Mouse (Mus musculus) lung, postnatal 0 days (tissue): ENCODE data around the gene Pdxp. TPM values are rescaled to one million over a fixed set of nuclear protein-coding genes. Genes with fewer than 3 reads are reported as not detected.
A peak's percentile ranks its signal among the peaks of the same experiment; 100 is the strongest.

Experiments
- ATAC-seq: fragments of 200-750 bp; cut with Nextera tagmentation; 2 replicates; pipeline ENCODE4 v1.8.0; 2017; ENCODE audit warnings: moderate library complexity
- DNase-seq: peaks from one replicate; pipeline ENCODE4 v3.0.0-alpha.2; 2016; ENCODE audit warnings: low spot score
- H3K27ac ChIP-seq: fragments of 300-500 bp; sonication (generic); 2 replicates; pipeline ENCODE4 v1.5.1; 2014; ENCODE audit warnings: antibody characterized with exemption, mild to moderate bottlenecking, low read length, mixed read lengths
- H3K27me3 ChIP-seq: fragments of 300-500 bp; sonication (generic); replicated peaks from 2 replicates; pipeline ENCODE4 v1.6.1; 2014; ENCODE audit warnings: low read length, mixed read lengths; ENCODE audit not compliant: insufficient read depth
- H3K36me3 ChIP-seq: fragments of 300-500 bp; sonication (generic); 2 replicates; pipeline ENCODE4 v1.6.1; 2014; ENCODE audit warnings: low read length, mixed read lengths; ENCODE audit not compliant: insufficient read depth
- H3K4me1 ChIP-seq: fragments of 300-500 bp; sonication (generic); 2 replicates; pipeline ENCODE4 v1.6.1; 2014; ENCODE audit warnings: antibody characterized with exemption, low read depth, low read length, mixed read lengths; ENCODE audit not compliant: insufficient read depth
- H3K4me2 ChIP-seq: fragments of 300-500 bp; sonication (generic); replicated peaks from 2 replicates; pipeline ENCODE4 v1.6.1; 2014; ENCODE audit warnings: low read depth, mild to moderate bottlenecking, low read length, moderate library complexity, mixed read lengths
- H3K4me3 ChIP-seq: fragments of 300-500 bp; sonication (generic); 2 replicates; pipeline ENCODE4 v1.5.1; 2014; ENCODE audit warnings: low read depth, low read length
- H3K9ac ChIP-seq: fragments of 300-500 bp; sonication (generic); replicated peaks from 2 replicates; pipeline ENCODE4 v1.6.1; 2014; ENCODE audit warnings: low read depth, mild to moderate bottlenecking
- H3K9me3 ChIP-seq: fragments of 300-500 bp; sonication (generic); 2 replicates; pipeline ENCODE4 v1.6.1; 2016; ENCODE audit warnings: low read length, mixed read lengths
- CTCF ChIP-seq: IDR thresholded peaks from 2 replicates; pipeline ENCODE4 v1.5.1; 2016; ENCODE audit warnings: antibody characterized with exemption, mild to moderate bottlenecking
- EP300 ChIP-seq: IDR thresholded peaks from 2 replicates; pipeline ENCODE4 v1.6.1; 2016; ENCODE audit warnings: antibody characterized with exemption, mild to moderate bottlenecking, control low read depth
- WGBS: fragments of 180-500 bp; shearing (Covaris S2); extraction: QIAGEN DNeasy Blood & Tissue Kit; methylation state at CpG from one replicate; pipeline ENCODE4 v1.1.7; 2014; 5-methylcytosine and 5-hydroxymethylcytosine counted together
- polyA plus RNA-seq: library from polyadenylated mRNA; unstranded; fragments of >200 nt; fragmentation: Nextera tagmentation; extraction: Ambion mirVana; gene quantifications from 2 replicates; pipeline ENCODE4 v1.2.1, GENCODE M21; 2015

The Pdxp gene
- polyA plus RNA-seq, 1 experiment from 2014 or later: 1.9 TPM

DNA sequence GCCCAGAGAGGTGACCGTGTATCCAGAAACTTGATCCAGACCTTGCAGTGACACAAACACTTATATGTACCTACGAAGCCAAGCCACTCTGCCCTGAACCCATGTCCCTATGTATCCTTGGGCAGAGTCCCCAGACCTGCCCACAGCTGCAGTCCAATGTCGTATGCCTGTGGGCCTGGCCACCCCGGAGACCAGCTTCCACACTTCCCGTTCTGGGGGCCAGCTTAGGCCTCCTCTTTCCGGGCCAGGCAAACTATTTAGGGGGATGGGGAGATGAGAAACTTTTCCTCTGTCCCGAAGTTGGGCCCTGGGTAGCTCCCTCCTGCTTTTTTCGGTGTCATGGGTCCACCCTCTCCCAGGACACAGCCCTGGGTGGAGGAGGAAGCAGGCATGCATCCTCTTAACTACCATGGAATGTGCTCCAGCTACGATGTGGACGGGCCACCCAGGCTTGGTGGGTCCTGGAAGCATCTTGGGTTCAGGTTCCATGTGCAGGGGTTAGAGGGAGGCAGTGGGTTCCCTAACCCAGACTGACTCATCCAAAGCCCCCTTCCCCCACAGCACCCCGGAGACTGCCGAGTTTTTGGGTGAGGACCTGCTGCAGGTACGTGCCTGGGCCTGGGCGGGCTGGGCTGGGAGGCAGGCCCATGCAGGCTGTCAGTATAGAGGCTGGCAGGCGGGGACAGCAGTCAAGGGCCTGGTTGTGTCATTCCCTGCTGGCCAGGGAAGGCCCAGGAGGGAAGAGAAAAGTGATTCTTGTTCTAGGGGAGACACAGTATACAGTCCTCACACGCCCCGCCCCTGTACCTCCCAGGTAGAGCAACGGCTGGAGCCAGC, 12.9 kb upstream of the Pdxp start:
- peak; percentile 52 for ATAC-seq
- DNase-seq: peak; percentile 60

DNA sequence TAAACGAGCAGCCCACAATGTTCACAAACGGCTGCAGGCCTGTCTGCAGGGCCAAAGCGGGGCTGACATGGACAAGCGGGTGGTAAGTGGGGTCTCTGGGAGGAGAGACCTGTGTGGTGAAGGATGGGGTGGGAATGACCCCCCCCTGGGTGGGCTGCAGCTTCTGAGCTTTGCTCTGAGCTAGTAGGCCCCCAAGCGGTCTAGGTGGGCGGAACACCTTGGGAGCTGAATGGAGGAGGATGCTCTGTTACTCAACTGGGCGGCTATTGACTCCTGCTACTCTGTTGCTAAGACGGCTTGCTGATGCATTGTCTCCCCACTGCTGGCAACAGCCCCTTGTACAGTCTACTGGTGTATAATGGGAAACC, 12.3 kb upstream of the Pdxp start:
- TF ChIP-seq EP300: no peak
- TF ChIP-seq CTCF: peak; percentile 21; the same call in 1 of the 2 replicates
- DNase-seq (no peak), ATAC-seq (no peak)
- no peak overlapping the region for H3K4me3 ChIP-seq
- 0 out of 2 replicates have a peak overlapping the region, but pooled peaks have one; percentile 58 for H3K9ac ChIP-seq
- no peak overlapping the region; the same call in 1 of the 2 replicates for H3K4me2 ChIP-seq
- peaks cover 23% of the 10 kb centered on the region for H3K4me1 ChIP-seq
- peak overlapping the region; percentile 62; the same call in 1 of the 2 replicates for H3K27ac ChIP-seq
- H3K9me3 ChIP-seq: no peaks in the 10 kb centered on the region
- H3K27me3 ChIP-seq: no peaks in the 10 kb centered on the region
- peaks cover 15% of the 10 kb centered on the region; the same call in 1 of the 2 replicates for H3K36me3 ChIP-seq
- 55% methylated on average over 8 of the region's 8 CpGs for WGBS

More for the DNA sequence above, 12.9 kb upstream of the Pdxp start:
- Histone ChIP-seq H3K9ac (peak overlapping the region; percentile 58; the same call in 1 of the 2 replicates), H3K27ac (peak overlapping the region; percentile 62), H3K4me3 (peak overlapping the region; percentile 69), H3K4me1 (peaks cover 23% of the 10 kb centered on the region), H3K36me3 (peaks cover 13% of the 10 kb centered on the region; the same call in 1 of the 2 replicates), H3K4me2 (peak overlapping the region; percentile 91), H3K9me3 (no peaks in the 10 kb centered on the region), H3K27me3 (no peaks in the 10 kb centered on the region)
- TF ChIP-seq EP300 (no peak), CTCF (no peak)
- 15% methylated on average over 18 of the region's 18 CpGs for WGBS

DNA sequence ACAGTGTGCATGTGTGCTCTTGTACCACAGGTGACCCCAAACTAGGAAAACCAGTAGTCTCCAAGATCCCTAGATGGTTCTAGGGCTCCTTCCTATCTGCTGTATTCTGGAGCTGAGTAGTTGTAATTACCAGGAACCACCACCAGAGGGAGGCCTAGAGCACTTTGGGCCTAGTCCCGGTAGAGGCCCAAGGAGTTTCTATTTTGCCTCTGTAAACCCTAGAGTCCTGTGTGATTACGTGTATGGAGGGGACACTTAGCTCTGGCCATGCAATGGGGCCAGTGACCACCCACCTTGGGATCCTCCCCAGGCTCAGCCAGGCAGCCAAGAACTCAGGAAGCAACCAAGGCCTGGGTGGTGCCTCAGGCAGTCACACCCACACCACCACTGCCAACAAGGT, 10.5 kb upstream of the Pdxp start:
- 3% methylated on average over 2 of the region's 2 CpGs for WGBS
- Histone ChIP-seq H3K4me1 (peaks cover 23% of the 10 kb centered on the region), H3K36me3 (peaks cover 24% of the 10 kb centered on the region; the same call in 1 of the 2 replicates), H3K4me3 (no peak overlapping the region), H3K9ac (no peak overlapping the region), H3K4me2 (no peak overlapping the region), H3K9me3 (no peaks in the 10 kb centered on the region), H3K27ac (no peak overlapping the region), H3K27me3 (no peaks in the 10 kb centered on the region)
- TF ChIP-seq EP300 (no peak), CTCF (peak; percentile 95)
- DNase-seq (peak; percentile 89), ATAC-seq (peak; percentile 23)

DNA sequence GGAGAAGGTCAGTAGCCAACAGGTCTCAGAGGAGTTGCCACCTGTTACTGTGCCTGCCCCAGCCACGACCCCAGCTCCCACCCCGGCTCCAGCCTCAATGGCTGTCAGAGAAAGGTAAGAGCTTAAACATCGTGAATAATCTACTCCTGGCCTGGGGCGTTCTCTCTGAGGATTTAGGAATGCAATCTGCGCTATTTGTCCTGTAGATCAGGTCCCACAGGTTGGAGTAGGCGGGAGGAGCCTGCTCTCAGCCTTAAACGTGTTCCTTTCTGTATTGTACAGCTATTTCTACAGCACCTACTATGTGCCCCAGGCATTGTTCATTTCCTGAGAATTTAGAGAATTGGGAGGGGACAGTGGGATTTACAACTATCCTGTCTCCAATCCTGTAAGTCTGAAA, 5.3 kb upstream of the Pdxp start:
- Histone ChIP-seq H3K27ac (no peak overlapping the region), H3K4me2 (no peak overlapping the region), H3K36me3 (peaks cover 44% of the 10 kb centered on the region), H3K4me3 (no peak overlapping the region), H3K4me1 (no peaks in the 10 kb centered on the region), H3K9ac (no peak overlapping the region), H3K9me3 (no peaks in the 10 kb centered on the region), H3K27me3 (no peaks in the 10 kb centered on the region)
- DNase-seq (no peak), ATAC-seq (no peak)
- TF ChIP-seq CTCF (no peak), EP300 (no peak)
- WGBS: 69% methylated on average over 7 of the region's 7 CpGs

DNA sequence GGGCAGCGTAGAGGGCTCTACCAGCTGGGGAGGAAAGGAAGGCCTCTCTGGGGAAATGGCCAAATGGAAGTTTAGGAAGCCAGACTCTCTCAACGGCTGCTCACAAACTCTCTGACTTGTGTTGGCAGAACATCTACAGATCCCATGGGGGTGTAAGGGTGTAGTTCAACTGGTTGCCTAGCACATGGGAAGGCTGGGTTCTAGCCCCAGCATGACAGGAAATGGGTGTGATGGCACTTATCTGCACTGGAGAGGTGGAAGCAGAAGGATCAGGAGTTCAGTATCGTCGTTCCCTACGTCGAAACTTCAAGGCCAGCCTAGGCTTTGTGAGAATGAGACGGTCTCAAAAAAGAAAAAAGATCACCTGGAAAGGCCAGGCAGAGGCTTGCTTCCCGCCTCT, 4.7 kb upstream of the Pdxp start:
- Histone ChIP-seq H3K4me2 (no peak overlapping the region), H3K27ac (no peak overlapping the region), H3K36me3 (peaks cover 44% of the 10 kb centered on the region), H3K9me3 (no peaks in the 10 kb centered on the region), H3K27me3 (no peaks in the 10 kb centered on the region), H3K4me1 (peaks cover 2% of the 10 kb centered on the region; the same call in 1 of the 2 replicates), H3K9ac (no peak overlapping the region), H3K4me3 (no peak overlapping the region)
- DNase-seq: no peak
- TF ChIP-seq EP300 (no peak), CTCF (no peak)
- no peak for ATAC-seq
- 86% methylated on average over 8 of the region's 8 CpGs for WGBS

- H3K9me3 ChIP-seq: no peaks in the 10 kb centered on the region
- DNase-seq (peak; percentile 54), ATAC-seq (no peak)
- WGBS: 29% methylated on average over 9 of the region's 9 CpGs
- H3K9ac ChIP-seq: no peak overlapping the region
- H3K27me3 ChIP-seq: 0 out of 2 replicates have a peak, but pooled peaks cover 4% of the 10 kb centered on the region
- H3K4me3 ChIP-seq: no peak overlapping the region
- TF ChIP-seq CTCF (peak; percentile 69), EP300 (no peak)
- H3K27ac ChIP-seq: no peak overlapping the region
- peaks cover 10% of the 10 kb centered on the region; the same call in 1 of the 2 replicates for H3K4me1 ChIP-seq
- H3K36me3 ChIP-seq: peaks cover 26% of the 10 kb centered on the region
- H3K4me2 ChIP-seq: no peak overlapping the region
These were observed 1.7 kb upstream of the Pdxp start for GRCm38 (mm10) chr15:78912040-78912439.
